Mouse (Mus musculus): ENCODE results near the gene Tubb4b. TPM values are rescaled to one million over a fixed set of nuclear protein-coding genes. Genes with fewer than 3 reads are reported as not detected.

Tubb4b gene
- polyA plus RNA-seq, 1 experiment from 2014 or later = 294 TPM

- H3K27ac ChIP-seq (ENCODE audit: low read depth) = no peak overlapping the region
- no peaks in the 10 kb centered on the region for H3K27me3 ChIP-seq (ENCODE audit: insufficient read depth, low read length)
- H3K36me3 ChIP-seq (replicated peaks; ENCODE audit: insufficient read depth, low read length) = peaks cover 3% of the 10 kb centered on the region; the same call in 1 of the 2 replicates
- H3K4me2 ChIP-seq (ENCODE audit: low read depth, low read length) = no peak overlapping the region
- peaks cover 16% of the 10 kb centered on the region for H3K4me1 ChIP-seq (ENCODE audit: insufficient read depth)
- WGBS (ENCODE audit: insufficient replicate concordance) = 74% methylated on average over 23 of the region's 23 CpGs
- TF ChIP-seq CTCF (IDR thresholded peaks at IDR 0.05; ENCODE audit: low read depth) (no peak), EP300 (IDR thresholded peaks at IDR 0.05; ENCODE audit: low read depth) (no peak)
- no peak overlapping the region for H3K9ac ChIP-seq (replicated peaks)
- ATAC-seq = no peak
- no peak for DNase-seq
- H3K9me3 ChIP-seq (ENCODE audit: low read length) = no peaks in the 10 kb centered on the region
- no peak overlapping the region for H3K4me3 ChIP-seq (ENCODE audit: low read depth, low read length)
Measured at GRCm38 (mm10) chr2:25213266-25213865, 11.1 kb downstream of the Tubb4b start.

GRCm38 (mm10) chr2:25211121-25211670, 13.3 kb downstream of the Tubb4b start, which contains the start of gene Nelfb:
Gene Nelfb (minus strand): TSS chr2:25211489.
- ATAC-seq (peak; percentile 97), DNase-seq (peak; percentile 93)
- peak within 1 kb of the TSS; percentile 89 for H3K4me3 ChIP-seq (ENCODE audit: low read depth, low read length)
- H3K36me3 ChIP-seq (replicated peaks; ENCODE audit: insufficient read depth, low read length) = peaks cover 22% of the 10 kb centered on the region
- no peaks in the 10 kb centered on the region for H3K9me3 ChIP-seq (ENCODE audit: low read length)
- peaks cover 16% of the 10 kb centered on the region for H3K4me1 ChIP-seq (ENCODE audit: insufficient read depth)
- H3K27me3 ChIP-seq (ENCODE audit: insufficient read depth, low read length) = no peaks in the 10 kb centered on the region
- peak within 1 kb of the TSS; percentile 89 for H3K27ac ChIP-seq (ENCODE audit: low read depth)
- peak within 1 kb of the TSS; percentile 92 for H3K9ac ChIP-seq (replicated peaks)
- WGBS (ENCODE audit: insufficient replicate concordance) = 2% methylated on average over 44 of the region's 44 CpGs
- TF ChIP-seq EP300 (IDR thresholded peaks at IDR 0.05; ENCODE audit: low read depth) (0 out of 2 replicates have a peak, but pooled peaks have one; percentile 27), CTCF (IDR thresholded peaks at IDR 0.05; ENCODE audit: low read depth) (no peak)
- peak within 1 kb of the TSS; percentile 77 for H3K4me2 ChIP-seq (ENCODE audit: low read depth, low read length)

- Histone ChIP-seq H3K4me1 (ENCODE audit: insufficient read depth) (peaks cover 16% of the 10 kb centered on the region), H3K9me3 (ENCODE audit: low read length) (no peaks in the 10 kb centered on the region), H3K4me3 (ENCODE audit: low read depth, low read length) (peak overlapping the region; percentile 89), H3K27ac (ENCODE audit: low read depth) (peak overlapping the region; percentile 89), H3K36me3 (replicated peaks; ENCODE audit: insufficient read depth, low read length) (peaks cover 27% of the 10 kb centered on the region), H3K9ac (replicated peaks) (peak overlapping the region; percentile 92), H3K27me3 (ENCODE audit: insufficient read depth, low read length) (no peaks in the 10 kb centered on the region), H3K4me2 (ENCODE audit: low read depth, low read length) (peak overlapping the region; percentile 77)
- no peak for TF ChIP-seq CTCF (IDR thresholded peaks at IDR 0.05; ENCODE audit: low read depth)
- no peak for TF ChIP-seq EP300 (IDR thresholded peaks at IDR 0.05; ENCODE audit: low read depth)
- DNase-seq (no peak), ATAC-seq (peak; percentile 22)
- WGBS (ENCODE audit: insufficient replicate concordance) = 0% methylated on average over 24 of the region's 24 CpGs
Measured at GRCm38 (mm10) chr2:25210686-25211085, 13.8 kb downstream of the Tubb4b start.

- Histone ChIP-seq H3K27me3 (ENCODE audit: insufficient read depth, low read length) (no peaks in the 10 kb centered on the region), H3K36me3 (replicated peaks; ENCODE audit: insufficient read depth, low read length) (peaks cover 52% of the 10 kb centered on the region), H3K9me3 (ENCODE audit: low read length) (no peaks in the 10 kb centered on the region), H3K4me3 (ENCODE audit: low read depth, low read length) (no peak overlapping the region), H3K27ac (ENCODE audit: low read depth) (no peak overlapping the region), H3K4me2 (ENCODE audit: low read depth, low read length) (no peak overlapping the region), H3K9ac (replicated peaks) (no peak overlapping the region), H3K4me1 (ENCODE audit: insufficient read depth) (peaks cover 16% of the 10 kb centered on the region)
- TF ChIP-seq EP300 (IDR thresholded peaks at IDR 0.05; ENCODE audit: low read depth) (no peak), CTCF (IDR thresholded peaks at IDR 0.05; ENCODE audit: low read depth) (no peak)
- ATAC-seq (no peak), DNase-seq (no peak)
- WGBS (ENCODE audit: insufficient replicate concordance) = 76% methylated on average over 1 of the region's 1 CpGs
Measured at GRCm38 (mm10) chr2:25207593-25207992, 16.9 kb downstream of the Tubb4b start.

GRCm38 (mm10) chr2:25203631-25204214, 20.8 kb downstream of the Tubb4b start:
- H3K36me3 ChIP-seq (replicated peaks; ENCODE audit: insufficient read depth, low read length) = peaks cover 75% of the 10 kb centered on the region
- H3K9me3 ChIP-seq (ENCODE audit: low read length) = no peaks in the 10 kb centered on the region
- H3K9ac ChIP-seq (replicated peaks) = no peak overlapping the region
- 57% methylated on average over 4 of the region's 4 CpGs for WGBS (ENCODE audit: insufficient replicate concordance)
- DNase-seq = peak; percentile 53
- H3K4me1 ChIP-seq (ENCODE audit: insufficient read depth) = no peaks in the 10 kb centered on the region
- H3K27ac ChIP-seq (ENCODE audit: low read depth) = no peak overlapping the region
- no peak overlapping the region for H3K4me2 ChIP-seq (ENCODE audit: low read depth, low read length)
- ATAC-seq = peak; percentile 54
- H3K4me3 ChIP-seq (ENCODE audit: low read depth, low read length) = no peak overlapping the region
- TF ChIP-seq EP300 (IDR thresholded peaks at IDR 0.05; ENCODE audit: low read depth) (no peak), CTCF (IDR thresholded peaks at IDR 0.05; ENCODE audit: low read depth) (peak; percentile 49)
- no peaks in the 10 kb centered on the region for H3K27me3 ChIP-seq (ENCODE audit: insufficient read depth, low read length)

GRCm38 (mm10) chr2:25200631-25201030, 23.9 kb downstream of the Tubb4b start:
- 83% methylated on average over 2 of the region's 2 CpGs for WGBS (ENCODE audit: insufficient replicate concordance)
- Histone ChIP-seq H3K9ac (replicated peaks) (no peak overlapping the region), H3K4me2 (ENCODE audit: low read depth, low read length) (no peak overlapping the region), H3K9me3 (ENCODE audit: low read length) (no peaks in the 10 kb centered on the region), H3K27ac (ENCODE audit: low read depth) (no peak overlapping the region), H3K4me3 (ENCODE audit: low read depth, low read length) (no peak overlapping the region), H3K27me3 (ENCODE audit: insufficient read depth, low read length) (no peaks in the 10 kb centered on the region), H3K36me3 (replicated peaks; ENCODE audit: insufficient read depth, low read length) (peaks cover 54% of the 10 kb centered on the region), H3K4me1 (ENCODE audit: insufficient read depth) (peaks cover 14% of the 10 kb centered on the region)
- TF ChIP-seq EP300 (IDR thresholded peaks at IDR 0.05; ENCODE audit: low read depth) (no peak), CTCF (IDR thresholded peaks at IDR 0.05; ENCODE audit: low read depth) (no peak)
- ATAC-seq (no peak), DNase-seq (no peak)
